Mouse (Mus musculus): ENCODE data around the gene Snx29.

The Snx29 gene

GRCm38 (mm10) chr16:11694386-11694785, 371.7 kb downstream of the Snx29 start:
- DNase-seq: no peak

GRCm38 (mm10) chr16:11696767-11697166, 374.1 kb downstream of the Snx29 start:
- DNase-seq: no peak

GRCm38 (mm10) chr16:11697710-11698357, 375.1 kb downstream of the Snx29 start:
- DNase-seq: peak; percentile 42

- DNase-seq: no peak
These were observed 378.9 kb downstream of the Snx29 start for GRCm38 (mm10) chr16:11701579-11701978.

- no peak for DNase-seq
These were observed 381.4 kb downstream of the Snx29 start for GRCm38 (mm10) chr16:11704096-11704495.

- DNase-seq: no peak
These were observed 382.7 kb downstream of the Snx29 start for GRCm38 (mm10) chr16:11705456-11705855.

- no peak for DNase-seq
These were observed 385.4 kb downstream of the Snx29 start for GRCm38 (mm10) chr16:11708097-11708496.

- DNase-seq: no peak
These were observed 386.7 kb downstream of the Snx29 start for GRCm38 (mm10) chr16:11709382-11709781.

GRCm38 (mm10) chr16:11709999-11710667, 387.4 kb downstream of the Snx29 start:
- DNase-seq: no peak

- DNase-seq: no peak
These were observed 390.7 kb downstream of the Snx29 start for GRCm38 (mm10) chr16:11713265-11713865.

- DNase-seq: no peak
These were observed 394.2 kb downstream of the Snx29 start for GRCm38 (mm10) chr16:11716932-11717331.

GRCm38 (mm10) chr16:11725901-11726300, 403.2 kb downstream of the Snx29 start:
- no peak for DNase-seq

- DNase-seq: no peak
These were observed 404.6 kb downstream of the Snx29 start for GRCm38 (mm10) chr16:11727331-11727730.

- DNase-seq: no peak
These were observed 405.4 kb downstream of the Snx29 start for GRCm38 (mm10) chr16:11728131-11728530.

GRCm38 (mm10) chr16:11728627-11729026, 405.9 kb downstream of the Snx29 start:
- DNase-seq: no peak

- DNase-seq: no peak
These were observed 406.4 kb downstream of the Snx29 start for GRCm38 (mm10) chr16:11729111-11729510.

- no peak for DNase-seq
These were observed 407.1 kb downstream of the Snx29 start for GRCm38 (mm10) chr16:11729815-11730214.

GRCm38 (mm10) chr16:11731014-11731535, 408.4 kb downstream of the Snx29 start:
- no peak for DNase-seq

GRCm38 (mm10) chr16:11738341-11738740, 415.6 kb downstream of the Snx29 start:
- DNase-seq: no peak

GRCm38 (mm10) chr16:11741951-11742350, 419.2 kb downstream of the Snx29 start:
- no peak for DNase-seq

- no peak for DNase-seq
These were observed 419.6 kb downstream of the Snx29 start for GRCm38 (mm10) chr16:11742351-11742750.

- peak; percentile 4 for DNase-seq
These were observed 420.3 kb downstream of the Snx29 start for GRCm38 (mm10) chr16:11743013-11743412.

GRCm38 (mm10) chr16:11743724-11744123, 421.0 kb downstream of the Snx29 start:
- peak; percentile 4 for DNase-seq

GRCm38 (mm10) chr16:11746036-11746435, 423.3 kb downstream of the Snx29 start:
- DNase-seq: no peak

All from right cerebral cortex, postnatal 25 days (tissue).